Mouse (Mus musculus) CH12.LX (cell line): Measurements from ENCODE around the gene Dnajc1. TPM values are rescaled to one million over a fixed set of nuclear protein-coding genes. Genes with fewer than 3 reads are reported as not detected.

ENCODE experiments used
- DNase-seq: peaks from one replicate; pipeline ENCODE4 v3.0.0-alpha.2; 2013; ENCODE audit errors: extremely low read depth
- H3K27ac ChIP-seq: 2 replicates; pipeline ENCODE4 v1.5.1; 2012; ENCODE audit warnings: low read depth, mild to moderate bottlenecking, control low read depth, moderate library complexity; ENCODE audit not compliant: insufficient read depth
- H3K27me3 ChIP-seq: replicated peaks from 2 replicates; pipeline ENCODE3; 2012; ENCODE audit warnings: inconsistent platforms
- H3K36me3 ChIP-seq, 2 experiments: replicated peaks in 1 of 2; 2 replicates each; pipeline versions ENCODE3 to v1.6.1; 2012; ENCODE audit warnings: inconsistent platforms in 1 of 2, low read length in 1 of 2, mild to moderate bottlenecking in 1 of 2, mixed read lengths in 1 of 2, moderate library complexity in 1 of 2; ENCODE audit not compliant: control insufficient read depth in 1 of 2, insufficient read depth in 1 of 2
- H3K4me1 ChIP-seq, 2 experiments: 2 replicates each; pipeline ENCODE4 v1.6.1; 2012; ENCODE audit warnings: inconsistent platforms in 1 of 2, moderate library complexity in 1 of 2; ENCODE audit not compliant: insufficient read depth in 2 of 2, control insufficient read depth in 1 of 2
- H3K4me2 ChIP-seq: 2 replicates; pipeline ENCODE4 v1.6.1; 2012; ENCODE audit warnings: low read depth, mild to moderate bottlenecking, control low read depth; ENCODE audit not compliant: poor library complexity, insufficient read depth, severe bottlenecking
- H3K4me3 ChIP-seq, 3 experiments: fragments of 150-350 bp in 1 of 3; sonication (generic) in 1 of 3; replicated peaks in 1 of 3; 2 replicates each; pipeline versions ENCODE3 to v1.5.1; 2011 to 2012; ENCODE audit warnings: low read depth in 2 of 3, low read length in 2 of 3, mild to moderate bottlenecking in 2 of 3, moderate library complexity in 2 of 3, control low read depth in 1 of 3, improper control_type of control experiment in 1 of 3, inconsistent platforms in 1 of 3, mixed read lengths in 1 of 3; ENCODE audit not compliant: poor library complexity in 1 of 3
- H3K79me2 ChIP-seq: replicated peaks from 2 replicates; pipeline ENCODE4 v1.6.1; 2012; ENCODE audit warnings: mild to moderate bottlenecking, moderate library complexity; ENCODE audit not compliant: control insufficient read depth, poor library complexity, insufficient read depth, severe bottlenecking; ENCODE audit errors: extremely low read depth
- H3K9ac ChIP-seq: 2 replicates; pipeline ENCODE4 v1.6.1; 2012; ENCODE audit warnings: low read depth, mild to moderate bottlenecking, control low read depth, moderate library complexity; ENCODE audit not compliant: insufficient read depth
- H3K9me3 ChIP-seq: replicated peaks from 2 replicates; pipeline ENCODE3; 2012; ENCODE audit warnings: low read length, inconsistent platforms, mixed read lengths
- BHLHE40 ChIP-seq: IDR thresholded peaks from 2 replicates; pipeline ENCODE4 v1.6.1; 2011; ENCODE audit warnings: mild to moderate bottlenecking, low read depth, low read length, improper control_type of control experiment
- CHD1 ChIP-seq: IDR thresholded peaks from 2 replicates; pipeline ENCODE4 v1.6.1; 2012; ENCODE audit warnings: low read depth, low read length, improper control_type of control experiment, inconsistent platforms
- CHD2 ChIP-seq: IDR thresholded peaks from 2 replicates; pipeline ENCODE4 v1.6.1; 2011; ENCODE audit warnings: low read length, improper control_type of control experiment
- CTCF ChIP-seq, 2 experiments: IDR thresholded peaks in 1 of 2; conservative IDR thresholded peaks in 1 of 2; 2 replicates each; pipeline ENCODE4 v1.5.1; 2011 to 2012; ENCODE audit warnings: low read depth in 2 of 2, low read length in 2 of 2, improper control_type of control experiment in 1 of 2, inconsistent platforms in 1 of 2, mild to moderate bottlenecking in 1 of 2, moderate library complexity in 1 of 2
- EP300 ChIP-seq: IDR thresholded peaks from 2 replicates; pipeline ENCODE4 v1.6.1; 2011; ENCODE audit warnings: low read length, improper control_type of control experiment
- ETS1 ChIP-seq: conservative IDR thresholded peaks from 2 replicates; pipeline ENCODE4 v1.6.1; 2012; ENCODE audit warnings: low read depth, mild to moderate bottlenecking, inconsistent platforms, low read length, improper control_type of control experiment, moderate library complexity
- GABPA ChIP-seq: IDR thresholded peaks from 2 replicates; pipeline ENCODE4 v1.6.1; 2012; ENCODE audit warnings: low read depth, low read length, improper control_type of control experiment, inconsistent platforms; ENCODE audit not compliant: insufficient replicate concordance
- IRF4 ChIP-seq: IDR thresholded peaks from 2 replicates; pipeline ENCODE4 v1.6.1; 2014; ENCODE audit warnings: low read depth, mild to moderate bottlenecking, inconsistent platforms, low read length, improper control_type of control experiment
- JUN ChIP-seq: IDR thresholded peaks from 2 replicates; pipeline ENCODE4 v1.6.1; 2011; ENCODE audit warnings: low read depth, mild to moderate bottlenecking, low read length, improper control_type of control experiment, moderate library complexity; ENCODE audit not compliant: insufficient read depth
- KAT2A ChIP-seq: IDR thresholded peaks from 2 replicates; pipeline ENCODE4 v1.6.1; 2012; ENCODE audit warnings: low read length, improper control_type of control experiment, inconsistent platforms; ENCODE audit not compliant: insufficient replicate concordance
- MAX ChIP-seq: IDR thresholded peaks from 2 replicates; pipeline ENCODE4 v1.6.1; 2011; ENCODE audit warnings: low read length, improper control_type of control experiment
- MAZ ChIP-seq: IDR thresholded peaks from 2 replicates; pipeline ENCODE4 v1.6.1; 2012; ENCODE audit warnings: low read depth, mild to moderate bottlenecking, inconsistent platforms, low read length, improper control_type of control experiment, moderate library complexity
- MEF2A ChIP-seq: IDR thresholded peaks from 2 replicates; pipeline ENCODE4 v1.6.1; 2014; ENCODE audit warnings: low read depth, mild to moderate bottlenecking, inconsistent platforms, low read length, improper control_type of control experiment, borderline replicate concordance
- MYC ChIP-seq: IDR thresholded peaks from 2 replicates; pipeline ENCODE4 v1.6.1; 2011; ENCODE audit warnings: low read depth, mild to moderate bottlenecking, improper control_type of control experiment, low read length
- NELFE ChIP-seq: IDR thresholded peaks from 2 replicates; pipeline ENCODE4 v1.6.1; 2011; ENCODE audit warnings: low read depth, low read length, improper control_type of control experiment
- NRF1 ChIP-seq: IDR thresholded peaks from 2 replicates; pipeline ENCODE4 v1.6.1; 2014; ENCODE audit warnings: low read depth, mild to moderate bottlenecking, inconsistent platforms, low read length, improper control_type of control experiment, moderate library complexity
- POLR2A ChIP-seq: IDR thresholded peaks from 2 replicates; pipeline ENCODE4 v1.6.1; 2011; ENCODE audit warnings: low read depth, mild to moderate bottlenecking, improper control_type of control experiment, low read length
- POLR2AphosphoS2 ChIP-seq: IDR thresholded peaks from 2 replicates; pipeline ENCODE4 v1.6.1; 2011; ENCODE audit warnings: low read depth, low read length, improper control_type of control experiment
- RAD21 ChIP-seq: IDR thresholded peaks from 2 replicates; pipeline ENCODE4 v1.6.1; 2011; ENCODE audit warnings: low read depth, mild to moderate bottlenecking, low read length, improper control_type of control experiment, moderate library complexity
- SIN3A ChIP-seq: IDR thresholded peaks from 2 replicates; pipeline ENCODE4 v1.6.1; 2012; ENCODE audit warnings: low read length, improper control_type of control experiment, inconsistent platforms
- UBTF ChIP-seq: IDR thresholded peaks from 2 replicates; pipeline ENCODE4 v1.6.1; 2012; ENCODE audit warnings: low read depth, mild to moderate bottlenecking, inconsistent platforms, low read length, improper control_type of control experiment, moderate library complexity
- USF1 ChIP-seq: IDR thresholded peaks from 2 replicates; pipeline ENCODE4 v1.6.1; 2014; ENCODE audit warnings: low read depth, mild to moderate bottlenecking, inconsistent platforms, low read length, improper control_type of control experiment
- ZC3H11A ChIP-seq: IDR thresholded peaks from 2 replicates; pipeline ENCODE4 v1.6.1; 2012; ENCODE audit warnings: low read depth, mild to moderate bottlenecking, inconsistent platforms, low read length, improper control_type of control experiment
- ZKSCAN1 ChIP-seq: IDR thresholded peaks from 2 replicates; pipeline ENCODE4 v1.6.1; 2012; ENCODE audit warnings: low read depth, inconsistent platforms, low read length, improper control_type of control experiment, borderline replicate concordance
- ZMIZ1 ChIP-seq: IDR thresholded peaks from 2 replicates; pipeline ENCODE4 v1.6.1; 2012; ENCODE audit warnings: low read depth, mild to moderate bottlenecking, inconsistent platforms, low read length, improper control_type of control experiment
- ZNF384 ChIP-seq: IDR thresholded peaks from 2 replicates; pipeline ENCODE4 v1.6.1; 2012; ENCODE audit warnings: low read depth, low read length, improper control_type of control experiment, inconsistent platforms
- dilution Hi-C: fragments of 300-500 bp; cut with MboI; formaldehyde crosslinking; loops from 2 replicates; pipeline ENCODE4 v1.14.3; 2020; ENCODE audit warnings: low sequenced_read_pairs; ENCODE audit not compliant: extremely low pct_unique_long_range_greater_than_20kb, extremely low pct_ligation_motif_present
- in situ Hi-C: fragments of 300-500 bp; cut with MboI; formaldehyde crosslinking; loops from 3 replicates; pipeline ENCODE4 v1.14.3; 2019; ENCODE audit warnings: low sequenced_read_pairs, low pct_ligation_motif_present, low pct_unique_long_range_greater_than_20kb, mixed read lengths
- polyA plus RNA-seq: library from polyadenylated mRNA; unstranded; fragments of >175 nt; gene quantifications from 2 replicates; pipeline ENCODE4 v1.2.1, GENCODE M21; 2012; ENCODE audit warnings: low read depth; ENCODE audit not compliant: insufficient read length
- total RNA-seq, 2 experiments: library from RNA; depleted of rRNA; stranded (reverse); fragments of 300-350 nt in 1 of 2; fragments of >200 nt in 1 of 2; gene quantifications; 2 replicates each; pipeline ENCODE4 v1.2.3; 2012 to 2014

Dnajc1 gene
- total and polyA plus RNA-seq, 3 experiments, result 13.5 to 32.9 (median 17.1) TPM

DNA sequence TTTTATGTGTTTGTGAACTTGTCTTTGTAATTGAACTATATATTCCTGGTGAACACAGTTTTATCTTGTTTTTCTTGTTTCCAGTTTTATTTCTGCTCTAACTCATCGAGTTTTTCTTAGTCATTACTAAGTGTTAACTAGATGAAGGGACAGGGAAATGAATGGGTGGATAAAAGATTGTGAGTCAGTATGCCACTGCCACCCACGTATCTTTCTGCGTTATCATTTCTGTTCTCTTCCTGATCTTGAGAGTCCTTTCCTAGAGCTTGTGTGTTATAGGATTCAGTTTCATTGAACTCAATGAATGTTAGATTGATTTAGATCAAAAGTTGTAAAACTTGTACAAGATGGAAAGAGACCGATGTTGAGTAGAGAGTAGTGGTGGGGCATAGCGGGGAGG lies 212.3 kb downstream of the Dnajc1 start:
- Histone ChIP-seq H3K36me3 (peaks cover 31 to 78% of the 10 kb centered on the region in 2 experiments), H3K79me2 (no peaks in the 10 kb centered on the region; the same call in 1 of the 2 replicates), H3K9me3 (no peaks in the 10 kb centered on the region), H3K4me2 (no peak overlapping the region), H3K9ac (no peak overlapping the region), H3K27ac (no peak overlapping the region), H3K4me3 (no peak overlapping the region), H3K4me1 (peaks cover 5 to 28% of the 10 kb centered on the region in 2 experiments; a peak in 2 of 4 replicates), H3K27me3 (no peaks in the 10 kb centered on the region)
- dilution Hi-C loops, result no loop called here
- TF ChIP-seq CHD2 (no peak), ZNF384 (no peak)
- DNase-seq, result no peak
- in situ Hi-C loops, result loop anchor here (10.0 kb wide), 1 partner anchor 146 kb away; the partner anchor contains the start of gene A930004D18Rik

DNA sequence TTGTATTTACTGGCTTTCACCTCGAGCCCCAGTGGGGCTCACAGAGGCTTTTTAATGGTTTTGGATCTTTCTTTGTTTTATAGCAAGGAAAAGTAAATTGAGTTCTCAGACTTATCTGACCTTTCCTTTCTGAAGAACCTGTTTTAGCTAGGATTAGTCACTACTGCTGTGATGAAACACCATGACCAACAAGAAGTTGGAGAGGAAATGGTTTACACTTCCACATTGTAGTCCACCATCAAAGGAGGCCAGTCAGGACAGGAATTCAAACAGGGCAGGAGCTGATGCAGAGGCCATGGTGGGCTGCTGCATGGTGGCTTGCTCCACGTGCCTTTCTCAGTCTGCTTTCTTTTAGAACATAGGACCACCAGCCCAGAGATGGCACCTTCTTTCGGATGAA lies 216.4 kb downstream of the Dnajc1 start:
- no peaks in the 10 kb centered on the region for H3K79me2 ChIP-seq
- no peak overlapping the region for H3K9ac ChIP-seq
- no peaks in the 10 kb centered on the region for H3K9me3 ChIP-seq
- H3K36me3 ChIP-seq, result peaks cover 22 to 63% of the 10 kb centered on the region in 2 experiments
- H3K4me1 ChIP-seq, result peaks cover 5 to 18% of the 10 kb centered on the region in 2 experiments; a peak in 2 of 4 replicates
- H3K4me2 ChIP-seq, result no peak overlapping the region
- DNase-seq, result no peak
- no peak overlapping the region for H3K4me3 ChIP-seq
- TF ChIP-seq ZC3H11A (no peak), IRF4 (no peak), POLR2AphosphoS2 (no peak), EP300 (no peak), MAX (no peak), ZMIZ1 (no peak), KAT2A (no peak), BHLHE40 (no peak), ETS1 (no peak), NELFE (no peak), RAD21 (no peak)
- in situ Hi-C loops, result no loop called here
- dilution Hi-C loops, result no loop called here
- H3K27me3 ChIP-seq, result no peaks in the 10 kb centered on the region
- H3K27ac ChIP-seq, result no peak overlapping the region

DNA sequence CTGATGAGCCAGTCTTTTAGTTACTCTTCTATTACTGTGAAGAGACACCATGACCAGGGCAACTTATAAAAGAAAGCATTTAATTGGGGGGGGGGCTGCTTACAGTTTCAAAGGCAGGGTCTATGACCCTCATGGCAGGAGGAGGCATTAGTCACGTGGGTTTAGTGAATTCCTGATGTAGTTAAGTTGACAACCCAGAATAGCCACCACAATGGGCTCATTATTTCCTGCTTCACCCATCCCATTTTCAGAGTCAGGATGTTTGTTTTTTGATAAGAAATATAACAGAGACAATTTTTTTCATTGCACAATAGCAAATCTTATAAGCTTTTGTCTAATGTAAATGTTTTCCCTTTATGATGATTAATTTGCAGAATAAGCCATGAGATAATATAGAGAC lies 217.4 kb downstream of the Dnajc1 start:
- no peaks in the 10 kb centered on the region for H3K79me2 ChIP-seq
- TF ChIP-seq KAT2A, result no peak
- TF ChIP-seq JUN, result no peak
- TF ChIP-seq ZKSCAN1, result no peak
- TF ChIP-seq CHD1, result no peak
- no peak for TF ChIP-seq USF1
- no peak for TF ChIP-seq RAD21
- TF ChIP-seq MAZ, result no peak
- no peak for TF ChIP-seq MEF2A
- no peak for TF ChIP-seq SIN3A
- TF ChIP-seq MAX, result no peak
- no peak for TF ChIP-seq MYC
- TF ChIP-seq UBTF, result no peak
- no peak for TF ChIP-seq CTCF (conservative IDR thresholded peaks at IDR 0.05 in 1 of 2, IDR thresholded peaks at IDR 0.05 in 1 of 2; ENCODE audit: low read depth in 2 of 2, low read length in 2 of 2)
- TF ChIP-seq EP300, result no peak
- no peak for TF ChIP-seq GABPA
- no peak for TF ChIP-seq NELFE
- no peak for TF ChIP-seq ETS1
- no peak for TF ChIP-seq BHLHE40
- TF ChIP-seq NRF1, result no peak
- no peak for TF ChIP-seq POLR2A
- peaks cover 17 to 59% of the 10 kb centered on the region in 2 experiments for H3K36me3 ChIP-seq
- H3K4me2 ChIP-seq, result no peak overlapping the region
- in situ Hi-C loops (no loop called here), dilution Hi-C loops (no loop called here)
- no peak for DNase-seq
- H3K4me1 ChIP-seq, result peaks cover 5 to 18% of the 10 kb centered on the region in 2 experiments; a peak in 2 of 4 replicates
- H3K9me3 ChIP-seq, result no peaks in the 10 kb centered on the region
- no peak overlapping the region for H3K4me3 ChIP-seq
- no peaks in the 10 kb centered on the region for H3K27me3 ChIP-seq
- H3K27ac ChIP-seq, result no peak overlapping the region
- H3K9ac ChIP-seq, result no peak overlapping the region
